In genomic region chr3:156934778-156935290, GRCm38 (mm10) we compare ENCODE assay signal across 23 mouse cellular contexts.
DNase-seq lines count a peak whose midpoint lies in the region; ATAC-seq and TF ChIP-seq lines count a peak whose summit lies in the region.
"Had no signal": no experiment of that assay in that cellular context is flagged by ENCODE, and none has a peak within 500 bp of the region (broad histone marks: within the 10 kb centered on the region; RNA-seq: fewer than 3 reads in every experiment).

No protein-coding gene starts in this region.

- H3K36me3 ChIP-seq in hindbrain, embryonic 16.5 days (ENCODE audit: control insufficient read depth, insufficient read depth, low read length), result no peaks in the 10 kb centered on the region
- no peaks in the 10 kb centered on the region for H3K36me3 ChIP-seq in hindbrain, embryonic 11.5 days (ENCODE audit: control insufficient read depth, insufficient read depth, low read length)
- no peaks in the 10 kb centered on the region for H3K36me3 ChIP-seq in midbrain, postnatal 0 days (ENCODE audit: insufficient read depth, low read length)
- H3K36me3 ChIP-seq in midbrain, embryonic 14.5 days (ENCODE audit: control insufficient read depth, insufficient read depth, low read length), result no peaks in the 10 kb centered on the region
- H3K36me3 ChIP-seq: heart, embryonic 12.5 days; limb, embryonic 13.5 days; liver, embryonic 13.5 days; lung, embryonic 15.5 days; neural tube, embryonic 15.5 days; stomach, embryonic 15.5 days had no signal

- TF ChIP-seq CTCF in midbrain, postnatal 0 days (IDR thresholded peaks at IDR 0.05), result no peak

- H3K4me1 ChIP-seq in hindbrain, embryonic 16.5 days (ENCODE audit: control insufficient read depth, insufficient read depth, low read depth, low read length), result no peaks in the 10 kb centered on the region
- H3K4me1 ChIP-seq in hindbrain, embryonic 11.5 days (replicated peaks; ENCODE audit: control insufficient read depth, insufficient read depth, low read length), result no peaks in the 10 kb centered on the region
- H3K4me1 ChIP-seq in midbrain, postnatal 0 days (ENCODE audit: insufficient read depth, low read length), result no peaks in the 10 kb centered on the region
- H3K4me1 ChIP-seq in midbrain, embryonic 14.5 days (ENCODE audit: control insufficient read depth, insufficient read depth, low read length), result no peaks in the 10 kb centered on the region
- H3K4me1 ChIP-seq: heart, embryonic 12.5 days; limb, embryonic 13.5 days; liver, embryonic 13.5 days; lung, embryonic 15.5 days; neural tube, embryonic 15.5 days; stomach, embryonic 15.5 days had no signal

- no peaks in the 10 kb centered on the region for H3K9me3 ChIP-seq in hindbrain, embryonic 16.5 days (ENCODE audit: control insufficient read depth, low read length)
- H3K9me3 ChIP-seq in hindbrain, embryonic 11.5 days (ENCODE audit: control insufficient read depth, low read length), result no peaks in the 10 kb centered on the region
- H3K9me3 ChIP-seq in midbrain, postnatal 0 days (ENCODE audit: low read length), result no peaks in the 10 kb centered on the region
- H3K9me3 ChIP-seq in midbrain, embryonic 14.5 days (ENCODE audit: control insufficient read depth, low read length), result no peaks in the 10 kb centered on the region
- H3K9me3 ChIP-seq: heart, embryonic 12.5 days; limb, embryonic 13.5 days; liver, embryonic 13.5 days; lung, embryonic 15.5 days; neural tube, embryonic 15.5 days; stomach, embryonic 15.5 days had no signal

- no peak for DNase-seq in hindbrain, embryonic 11.5 days (ENCODE audit: low spot score)
- peak; percentile 50 for DNase-seq in midbrain, postnatal 0 days (ENCODE audit: low spot score)
- DNase-seq in midbrain, embryonic 14.5 days, result no peak
- DNase-seq in cerebellum, adult 9-11 months, result peak; percentile 89
- no peak for DNase-seq in right cerebral cortex, adult 2 months (ENCODE audit: low spot score in 2 of 2)
- DNase-seq in lung, postnatal 25 days (ENCODE audit: low spot score), result no peak
- DNase-seq: B cell, adult 2 months; embryo, embryonic 11 days; gastrocnemius, adult 2 months; heart, adult 11 months; heart, postnatal 14 days; kidney, adult 9 months; kidney, postnatal 4 days; liver, embryonic 13.5 days; right cerebral cortex, postnatal 14 days; thymus, adult 2 months had no signal

- ATAC-seq in hindbrain, embryonic 16.5 days, result 0 out of 2 replicates have a peak, but pooled peaks have one; percentile 48
- ATAC-seq in hindbrain, embryonic 11.5 days (ENCODE audit: low FRiP score), result no peak
- ATAC-seq in midbrain, postnatal 0 days (ENCODE audit: low FRiP score), result no peak
- no peak for ATAC-seq in midbrain, embryonic 14.5 days (ENCODE audit: low FRiP score, low TSS enrichment)

- H3K9ac ChIP-seq in hindbrain, embryonic 16.5 days (ENCODE audit: low read depth, low read length), result no peak overlapping the region
- no peak overlapping the region for H3K9ac ChIP-seq in hindbrain, embryonic 11.5 days (ENCODE audit: low read depth, low read length)
- no peak overlapping the region for H3K9ac ChIP-seq in midbrain, postnatal 0 days (replicated peaks; ENCODE audit: low read length, poor library complexity, severe bottlenecking)
- H3K9ac ChIP-seq in midbrain, embryonic 14.5 days (replicated peaks; ENCODE audit: low read length), result no peak overlapping the region
- H3K9ac ChIP-seq: heart, embryonic 12.5 days; limb, embryonic 13.5 days; liver, embryonic 13.5 days; lung, embryonic 15.5 days; neural tube, embryonic 15.5 days; stomach, embryonic 15.5 days had no signal

- no peak overlapping the region for H3K4me3 ChIP-seq in hindbrain, embryonic 16.5 days (ENCODE audit: low read length)
- no peak overlapping the region for H3K4me3 ChIP-seq in hindbrain, embryonic 11.5 days (ENCODE audit: low read depth, low read length)
- no peak overlapping the region for H3K4me3 ChIP-seq in midbrain, postnatal 0 days (ENCODE audit: low read depth, low read length)
- H3K4me3 ChIP-seq in midbrain, embryonic 14.5 days (replicated peaks; ENCODE audit: low read depth, low read length), result no peak overlapping the region
- H3K4me3 ChIP-seq: gastrocnemius, adult 2 months; heart, embryonic 12.5 days; limb, embryonic 13.5 days; liver, embryonic 13.5 days; lung, embryonic 15.5 days; neural tube, embryonic 15.5 days; stomach, embryonic 15.5 days had no signal

- no peaks in the 10 kb centered on the region for H3K27me3 ChIP-seq in hindbrain, embryonic 16.5 days (replicated peaks; ENCODE audit: control insufficient read depth, insufficient read depth, low read length)
- no peaks in the 10 kb centered on the region for H3K27me3 ChIP-seq in hindbrain, embryonic 11.5 days (ENCODE audit: control insufficient read depth, insufficient read depth, low read length)
- H3K27me3 ChIP-seq in midbrain, postnatal 0 days (ENCODE audit: insufficient read depth, low read length), result no peaks in the 10 kb centered on the region
- no peaks in the 10 kb centered on the region for H3K27me3 ChIP-seq in midbrain, embryonic 14.5 days (ENCODE audit: control insufficient read depth, insufficient read depth, low read length)
- H3K27me3 ChIP-seq: heart, embryonic 12.5 days; limb, embryonic 13.5 days; liver, embryonic 13.5 days; lung, embryonic 15.5 days; neural tube, embryonic 15.5 days; stomach, embryonic 15.5 days had no signal

- 44% methylated on average over 5 of the region's 5 CpGs for WGBS in hindbrain, embryonic 16.5 days
- 62% methylated on average over 5 of the region's 5 CpGs for WGBS in hindbrain, embryonic 11.5 days
- WGBS in midbrain, postnatal 0 days, result 56% methylated on average over 5 of the region's 5 CpGs
- WGBS in midbrain, embryonic 14.5 days, result 71% methylated on average over 5 of the region's 5 CpGs

- no peak overlapping the region for H3K4me2 ChIP-seq in hindbrain, embryonic 16.5 days (ENCODE audit: low read length)
- no peak overlapping the region for H3K4me2 ChIP-seq in hindbrain, embryonic 11.5 days (replicated peaks; ENCODE audit: low read depth, low read length)
- no peak overlapping the region for H3K4me2 ChIP-seq in midbrain, postnatal 0 days (ENCODE audit: low read depth, low read length, poor library complexity, severe bottlenecking)
- no peak overlapping the region for H3K4me2 ChIP-seq in midbrain, embryonic 14.5 days (ENCODE audit: low read length)
- H3K4me2 ChIP-seq: heart, embryonic 12.5 days; limb, embryonic 13.5 days; liver, embryonic 13.5 days; lung, embryonic 15.5 days; midbrain, embryonic 11.5 days; neural tube, embryonic 15.5 days; stomach, embryonic 15.5 days had no signal

- no peak overlapping the region for H3K27ac ChIP-seq in hindbrain, embryonic 16.5 days (ENCODE audit: low read depth, low read length)
- H3K27ac ChIP-seq in hindbrain, embryonic 11.5 days (ENCODE audit: low read depth, low read length), result no peak overlapping the region
- no peak overlapping the region for H3K27ac ChIP-seq in midbrain, postnatal 0 days (ENCODE audit: low read depth, low read length)
- H3K27ac ChIP-seq in midbrain, embryonic 14.5 days (replicated peaks; ENCODE audit: low read depth, low read length), result no peak overlapping the region
- H3K27ac ChIP-seq: gastrocnemius, adult 2 months; limb, embryonic 13.5 days; liver, embryonic 13.5 days; lung, embryonic 15.5 days; neural tube, embryonic 15.5 days; stomach, embryonic 15.5 days had no signal

Comparison
In these comparisons a context has a peak if more than half of its experiments do, and no peak if none do; other contexts are left out.
1. DNase-seq: peak in midbrain, postnatal 0 days (single experiment) and cerebellum, adult 9-11 months (single experiment); none in hindbrain, embryonic 11.5 days (single experiment), midbrain, embryonic 14.5 days (single experiment), right cerebral cortex, adult 2 months (0 of 2) and lung, postnatal 25 days (single experiment).